Comparison of ENCODE assay signal across 8 mouse cellular contexts in the genomic region with DNA sequence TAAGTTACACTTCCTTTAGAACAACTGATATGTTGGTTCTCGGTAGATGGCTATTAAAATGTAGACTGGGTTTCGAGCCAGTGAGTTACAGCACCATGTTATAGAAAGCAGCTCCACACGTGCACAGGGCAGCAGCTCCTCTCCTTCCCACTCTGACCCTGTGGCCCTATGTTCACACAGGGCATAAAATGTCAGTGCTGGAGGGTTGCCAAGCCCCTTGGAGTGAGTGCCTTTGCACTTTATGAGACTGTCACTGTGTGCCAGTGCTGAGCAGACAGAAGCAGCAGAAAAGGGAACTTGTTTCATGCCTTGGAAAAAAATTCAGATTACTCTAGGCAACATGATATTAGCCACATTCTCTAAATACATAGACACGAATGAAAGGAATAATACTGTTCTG. TPM values are rescaled to one million over a fixed set of nuclear protein-coding genes. Genes with fewer than 3 reads are reported as not detected.
DNase-seq lines count a peak whose midpoint lies in the region; ATAC-seq lines count a peak whose summit lies in the region.

No protein-coding gene starts in this region.

- DNase-seq in embryo, embryonic 10.5 days (ENCODE audit: low spot score) = peak; percentile 29
- no peak for DNase-seq in embryo, embryonic 10 days (ENCODE audit: low spot score)
- peak; percentile 44 for DNase-seq in testis, postnatal 10 days (ENCODE audit: low spot score)
- DNase-seq in testis, postnatal 14 days (ENCODE audit: low spot score) = no peak
- DNase-seq in kidney, adult 9 months = peak; percentile 45
- DNase-seq in mesoderm, embryonic 11.5 days (ENCODE audit: low read depth, low spot score) = peak; percentile 34
- DNase-seq in T-cell, adult 2 months (ENCODE audit: low spot score) = no peak

- no peak for ATAC-seq in erythroid progenitor cell, adult 5-6 weeks (replicated peaks; ENCODE audit: low FRiP score, poor library complexity, severe bottlenecking)

RNA-seq across cellular contexts. Expression of a gene that starts 47.8 kb away (rescaled TPM):
- 0.36 TPM in 1 of 2 replicates, not detected in the other for total RNA-seq in erythroid progenitor cell, adult 5-6 weeks (2015; ENCODE audit: low replicate concordance)
- total RNA-seq in erythroid progenitor cell, adult 5-6 weeks (2017; ENCODE audit: low replicate concordance) = 0.30 and 0.51 TPM in 2 replicates

Comparison
In these comparisons a context has a peak if more than half of its experiments do, and no peak if none do; other contexts are left out.
1. DNase-seq: peak in embryo, embryonic 10.5 days (single experiment), testis, postnatal 10 days (single experiment), kidney, adult 9 months (single experiment) and mesoderm, embryonic 11.5 days (single experiment); none in embryo, embryonic 10 days (single experiment), testis, postnatal 14 days (single experiment) and T-cell, adult 2 months (single experiment).